Mouse (Mus musculus): ENCODE measurements around the gene Aqr. TPM values are rescaled to one million over a fixed set of nuclear protein-coding genes. Genes with fewer than 3 reads are reported as not detected.

The Aqr gene
- polyA plus RNA-seq (2017; shearing (Covaris generic)), result 71.6 TPM

DNA sequence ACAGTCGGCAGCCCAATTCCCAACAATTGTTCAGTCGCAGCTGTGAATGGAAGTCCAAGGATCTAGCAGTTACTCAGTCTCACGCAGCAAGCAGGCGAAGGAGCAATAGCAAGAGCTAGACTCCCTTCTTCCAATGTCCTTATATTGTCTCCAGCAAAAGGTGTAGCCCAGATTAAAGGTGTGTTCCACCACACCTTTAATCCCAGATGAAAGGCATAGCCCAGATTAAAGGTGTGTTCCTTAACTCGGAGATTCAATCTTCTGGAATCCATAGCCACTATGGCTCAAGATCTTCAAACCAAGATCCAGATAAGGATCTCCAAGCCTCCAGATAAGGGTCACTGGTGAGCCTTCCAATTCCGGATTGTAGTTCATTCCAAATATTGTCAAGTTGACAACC is at the start of gene Aqr:
Gene Aqr, minus strand, starts transcription at position 101 of the 400 bp plus-strand sequence.

DNA sequence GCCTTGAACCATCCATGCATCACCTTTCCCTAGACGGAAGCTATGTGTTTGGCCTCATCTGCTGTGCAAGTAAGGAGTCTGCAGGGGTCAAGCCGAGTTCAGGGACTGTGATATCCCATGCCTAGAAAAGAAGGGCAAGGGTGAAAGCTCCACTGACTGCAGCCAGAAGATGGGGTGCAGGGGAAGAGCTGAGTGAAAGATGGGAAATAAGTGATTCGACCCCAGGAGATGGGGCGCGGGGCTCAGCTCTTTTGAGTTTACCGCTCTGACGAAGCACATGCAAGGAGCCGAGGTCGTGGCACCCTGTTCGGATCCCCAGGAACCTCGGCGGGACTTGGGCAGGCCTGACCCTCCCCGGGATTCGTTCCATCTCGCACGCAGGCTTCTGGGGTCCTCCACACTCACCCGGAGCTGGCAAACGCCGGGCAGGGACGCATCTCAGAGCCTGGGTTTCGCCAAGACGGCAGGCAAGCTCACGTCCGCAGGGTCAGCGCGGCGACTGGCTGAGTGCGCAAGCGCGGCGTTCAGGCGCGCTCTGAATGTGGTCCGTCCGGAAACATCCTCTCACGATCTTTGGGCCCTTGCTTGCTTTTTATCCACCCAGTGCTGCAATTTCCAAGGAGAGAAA is 14.2 kb upstream of the Aqr start, which contains the start of gene Zfp770:
Gene Zfp770, minus strand, starts transcription at position 538 of the 628 bp plus-strand sequence.

DNA sequence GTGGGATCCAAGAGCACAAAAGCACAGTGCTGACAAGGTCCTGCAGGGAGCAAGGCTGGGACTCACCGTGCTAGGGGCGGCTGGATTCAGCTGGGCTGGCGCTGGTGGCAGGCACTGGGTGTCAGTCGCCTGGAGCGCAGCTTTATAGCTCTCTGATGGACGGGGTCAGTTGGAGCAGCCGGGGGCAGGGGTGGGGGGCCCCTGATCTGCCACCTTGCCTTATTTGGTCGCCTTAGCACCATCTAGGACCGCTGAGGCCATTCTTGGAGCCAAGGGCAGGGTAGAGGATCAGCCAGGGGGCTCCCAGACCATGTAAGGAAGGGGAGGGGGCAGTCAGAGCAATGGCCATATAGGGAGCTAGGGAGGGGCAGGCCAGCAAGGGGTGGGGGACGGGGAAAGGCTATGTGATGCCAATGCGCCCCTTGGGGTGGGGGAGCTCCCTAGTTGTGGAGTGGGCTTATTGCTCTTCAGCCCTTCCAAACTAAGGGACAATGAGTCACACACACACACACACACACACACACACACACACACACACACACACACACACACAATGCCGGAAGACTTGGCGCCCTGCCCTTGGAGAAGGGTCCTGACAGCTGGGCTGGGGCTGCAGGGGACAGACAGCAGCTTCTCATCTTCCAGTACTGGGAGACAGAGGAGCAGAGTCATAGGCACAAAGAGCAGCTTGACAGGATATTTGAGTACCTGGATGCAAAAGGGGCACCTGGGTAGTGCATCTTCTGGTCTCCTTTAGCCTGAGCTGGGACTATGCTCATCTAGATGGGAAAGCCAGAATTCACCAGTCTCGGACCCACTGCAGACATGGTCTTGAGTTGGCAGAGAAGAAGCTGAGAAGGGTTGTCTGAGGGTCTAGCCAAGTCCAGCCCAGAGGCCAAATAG is 133.9 kb downstream of the Aqr start, which contains the start of gene Actc1:
Gene Actc1, minus strand, starts transcription at position 853 of the 903 bp plus-strand sequence.

Other genes with a start within 250 kb of the Aqr start
- gene Gjd2, start 173.4 kb downstream of the Aqr start, polyA plus RNA-seq (2017; shearing (Covaris generic)), result not detected
- gene Actc1, start 133.5 kb downstream of the Aqr start, polyA plus RNA-seq (2017; shearing (Covaris generic)), result 0.77 TPM
- 1.7 TPM for gene Zfp770, start 14.4 kb upstream of the Aqr start, polyA plus RNA-seq (2017; shearing (Covaris generic))